Mouse (Mus musculus): ENCODE results near the gene Prpsap2. TPM values are rescaled to one million over a fixed set of nuclear protein-coding genes. Genes with fewer than 3 reads are reported as not detected.
A peak's percentile ranks its signal among the peaks of the same experiment; 100 is the strongest.

The Prpsap2 gene
- polyA plus RNA-seq, 1 experiment from 2014 or later = 28.2 TPM

DNA sequence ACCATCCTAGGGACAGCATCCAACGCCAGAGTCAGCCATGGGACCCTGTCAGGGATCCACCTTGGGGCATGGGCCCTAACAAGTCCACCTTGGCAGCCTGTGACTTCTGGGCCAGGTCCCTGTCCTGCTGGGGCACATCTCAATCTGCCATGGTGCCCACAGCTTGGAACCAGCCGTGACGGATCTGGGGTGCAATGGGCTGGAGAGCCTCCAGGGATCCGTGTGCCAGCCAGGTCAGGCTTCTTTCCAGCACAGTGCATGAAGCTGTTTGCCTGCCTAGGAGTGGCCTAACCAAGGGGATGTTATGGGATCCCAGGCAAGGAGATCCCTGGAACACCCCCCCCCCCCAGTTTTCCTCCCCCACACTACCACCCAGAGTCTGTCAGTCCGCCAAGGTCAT lies 68.9 kb downstream of the Prpsap2 start:
- Histone ChIP-seq H3K9ac (ENCODE audit: low read length) (no peak overlapping the region), H3K4me2 (ENCODE audit: low read depth, severe bottlenecking) (no peak overlapping the region), H3K4me1 (ENCODE audit: control insufficient read depth, insufficient read depth, low read length) (no peaks in the 10 kb centered on the region), H3K27me3 (ENCODE audit: control insufficient read depth, insufficient read depth, low read length) (no peaks in the 10 kb centered on the region), H3K9me3 (ENCODE audit: control insufficient read depth, low read length) (no peaks in the 10 kb centered on the region), H3K27ac (replicated peaks; ENCODE audit: low read depth, low read length) (no peak overlapping the region), H3K36me3 (ENCODE audit: control insufficient read depth, insufficient read depth, low read length) (no peaks in the 10 kb centered on the region), H3K4me3 (ENCODE audit: low read depth, low read length) (no peak overlapping the region)
- WGBS = 92% methylated on average over 5 of the region's 5 CpGs
- no peak for ATAC-seq (ENCODE audit: insufficient number of reproducible peaks, low FRiP score, low TSS enrichment, low read depth)
- no peak for DNase-seq (ENCODE audit: low spot score)

DNA sequence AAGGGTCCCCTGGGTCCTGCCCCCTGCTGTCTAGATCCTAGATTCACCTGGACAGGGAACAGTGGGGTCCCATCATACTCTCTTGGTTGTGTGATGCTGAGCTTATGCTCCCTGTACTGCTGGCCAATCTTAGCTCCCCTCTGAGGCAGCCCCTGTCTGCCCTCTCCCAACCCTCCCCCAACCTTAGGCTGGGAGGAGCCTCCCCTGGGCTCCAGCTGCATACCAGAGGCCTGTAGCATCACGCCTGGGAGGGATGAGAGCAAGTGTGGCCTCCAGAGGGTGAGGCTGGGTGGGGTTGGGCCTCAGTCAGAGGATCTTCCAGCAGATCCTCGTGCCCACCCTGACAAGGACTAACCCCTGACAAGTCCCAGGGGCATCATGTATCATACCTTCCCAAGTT lies 74.3 kb downstream of the Prpsap2 start:
- Histone ChIP-seq H3K4me2 (ENCODE audit: low read depth, severe bottlenecking) (no peak overlapping the region), H3K36me3 (ENCODE audit: control insufficient read depth, insufficient read depth, low read length) (no peaks in the 10 kb centered on the region), H3K9ac (ENCODE audit: low read length) (no peak overlapping the region), H3K4me1 (ENCODE audit: control insufficient read depth, insufficient read depth, low read length) (peaks cover 4% of the 10 kb centered on the region; the same call in 1 of the 2 replicates), H3K4me3 (ENCODE audit: low read depth, low read length) (no peak overlapping the region), H3K9me3 (ENCODE audit: control insufficient read depth, low read length) (no peaks in the 10 kb centered on the region), H3K27ac (replicated peaks; ENCODE audit: low read depth, low read length) (no peak overlapping the region), H3K27me3 (ENCODE audit: control insufficient read depth, insufficient read depth, low read length) (peaks cover 14% of the 10 kb centered on the region)
- 38% methylated on average over 2 of the region's 2 CpGs for WGBS
- ATAC-seq (ENCODE audit: insufficient number of reproducible peaks, low FRiP score, low TSS enrichment, low read depth) (no peak), DNase-seq (ENCODE audit: low spot score) (peak; percentile 34)

DNA sequence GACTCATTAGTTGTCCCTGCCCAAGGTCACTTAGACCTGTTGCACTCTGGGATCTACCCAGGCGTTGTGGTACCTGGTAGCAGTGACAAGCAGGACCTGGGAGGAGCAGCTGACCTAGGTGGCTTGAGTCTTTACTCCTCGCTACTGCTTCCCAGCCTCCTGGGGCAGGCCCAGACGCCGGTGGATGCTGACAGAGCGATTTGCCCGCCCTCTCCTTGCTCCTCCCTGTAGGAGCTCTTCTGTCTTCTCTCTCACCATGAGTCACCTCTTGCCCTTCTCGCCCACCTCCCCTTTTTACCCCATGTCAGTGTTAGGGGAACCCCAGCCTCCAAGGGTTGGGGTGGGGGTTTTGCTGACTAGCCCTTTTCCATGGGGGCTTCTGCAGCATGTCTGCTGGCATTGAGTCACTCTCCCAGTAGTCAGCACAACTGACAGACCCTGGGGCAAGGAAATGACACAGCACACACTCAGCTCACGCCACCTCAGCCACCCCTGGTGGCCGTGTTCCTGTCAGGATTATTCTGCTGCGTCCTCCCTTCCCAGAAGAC lies 74.9 kb downstream of the Prpsap2 start:
- Histone ChIP-seq H3K9ac (ENCODE audit: low read length) (no peak overlapping the region), H3K4me2 (ENCODE audit: low read depth, severe bottlenecking) (no peak overlapping the region), H3K4me3 (ENCODE audit: low read depth, low read length) (no peak overlapping the region), H3K4me1 (ENCODE audit: control insufficient read depth, insufficient read depth, low read length) (peaks cover 4% of the 10 kb centered on the region; the same call in 1 of the 2 replicates), H3K36me3 (ENCODE audit: control insufficient read depth, insufficient read depth, low read length) (no peaks in the 10 kb centered on the region), H3K27ac (replicated peaks; ENCODE audit: low read depth, low read length) (no peak overlapping the region), H3K9me3 (ENCODE audit: control insufficient read depth, low read length) (no peaks in the 10 kb centered on the region), H3K27me3 (ENCODE audit: control insufficient read depth, insufficient read depth, low read length) (peaks cover 14% of the 10 kb centered on the region)
- 39% methylated on average over 10 of the region's 10 CpGs for WGBS
- ATAC-seq (ENCODE audit: insufficient number of reproducible peaks, low FRiP score, low TSS enrichment, low read depth) (no peak), DNase-seq (ENCODE audit: low spot score) (no peak)

DNA sequence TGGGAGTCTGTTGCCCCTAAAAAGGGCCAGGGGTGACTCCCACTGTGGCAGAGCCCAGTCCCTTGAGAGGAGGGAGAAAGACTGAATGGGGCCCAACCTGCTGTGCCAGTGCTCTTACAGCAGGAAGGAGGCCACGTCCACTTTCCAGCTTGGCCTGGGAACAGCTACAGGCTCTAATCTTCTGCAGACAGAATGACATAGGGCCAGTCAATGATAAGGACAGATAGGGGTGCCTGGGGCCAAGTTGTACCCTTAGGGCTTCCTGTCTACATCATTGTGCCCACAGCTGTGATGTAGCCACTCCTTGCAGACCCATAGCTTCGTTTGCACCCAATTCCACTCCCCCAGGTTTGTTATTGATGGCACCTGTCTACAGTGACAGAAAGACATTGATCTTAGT lies 75.7 kb downstream of the Prpsap2 start:
- Histone ChIP-seq H3K9me3 (ENCODE audit: control insufficient read depth, low read length) (no peaks in the 10 kb centered on the region), H3K27ac (replicated peaks; ENCODE audit: low read depth, low read length) (no peak overlapping the region), H3K4me3 (ENCODE audit: low read depth, low read length) (no peak overlapping the region), H3K4me1 (ENCODE audit: control insufficient read depth, insufficient read depth, low read length) (peaks cover 4% of the 10 kb centered on the region; the same call in 1 of the 2 replicates), H3K4me2 (ENCODE audit: low read depth, severe bottlenecking) (no peak overlapping the region), H3K36me3 (ENCODE audit: control insufficient read depth, insufficient read depth, low read length) (no peaks in the 10 kb centered on the region), H3K27me3 (ENCODE audit: control insufficient read depth, insufficient read depth, low read length) (peaks cover 14% of the 10 kb centered on the region), H3K9ac (ENCODE audit: low read length) (no peak overlapping the region)
- DNase-seq (ENCODE audit: low spot score) (no peak), ATAC-seq (ENCODE audit: insufficient number of reproducible peaks, low FRiP score, low TSS enrichment, low read depth) (no peak)
- 52% methylated on average over 2 of the region's 2 CpGs for WGBS

DNA sequence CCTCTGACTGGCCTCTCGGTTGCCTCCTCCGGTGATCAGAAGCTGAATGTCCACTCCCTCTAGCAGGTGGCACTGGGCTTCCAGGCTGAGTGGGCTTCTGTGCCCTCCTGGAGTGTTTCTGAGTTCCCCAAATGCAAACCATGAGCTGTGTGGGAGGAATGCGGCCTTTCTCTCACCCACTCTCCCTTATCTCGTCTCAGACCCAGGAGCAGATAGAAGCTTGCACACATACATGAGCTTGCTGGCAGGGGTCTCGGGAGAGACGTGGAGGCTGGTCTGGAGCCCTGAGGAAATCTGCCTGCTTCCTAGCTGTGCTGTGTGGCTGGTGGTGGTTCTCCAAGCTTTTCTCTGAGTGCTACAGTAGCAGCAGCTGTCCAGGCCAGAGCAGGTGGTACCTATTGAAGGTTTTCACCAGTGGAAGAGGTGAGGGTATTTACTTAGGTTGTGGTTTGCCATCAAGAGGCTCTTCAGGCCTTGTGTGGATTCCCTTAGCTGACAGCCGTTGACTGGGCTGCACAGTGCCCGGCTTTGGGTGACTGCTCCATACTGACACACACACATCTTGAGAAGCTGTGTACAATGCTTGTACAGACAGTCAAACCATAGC lies 76.7 kb downstream of the Prpsap2 start:
- H3K27me3 ChIP-seq (ENCODE audit: control insufficient read depth, insufficient read depth, low read length) = peaks cover 14% of the 10 kb centered on the region
- H3K9me3 ChIP-seq (ENCODE audit: control insufficient read depth, low read length) = no peaks in the 10 kb centered on the region
- ATAC-seq (ENCODE audit: insufficient number of reproducible peaks, low FRiP score, low TSS enrichment, low read depth) (no peak), DNase-seq (ENCODE audit: low spot score) (no peak)
- H3K9ac ChIP-seq (ENCODE audit: low read length) = no peak overlapping the region; the same call in none of the 2 replicates
- peaks cover 4% of the 10 kb centered on the region; the same call in 1 of the 2 replicates for H3K4me1 ChIP-seq (ENCODE audit: control insufficient read depth, insufficient read depth, low read length)
- peak overlapping the region; percentile 39; the same call in 1 of the 2 replicates for H3K4me3 ChIP-seq (ENCODE audit: low read depth, low read length)
- WGBS = 74% methylated on average over 8 of the region's 8 CpGs
- H3K36me3 ChIP-seq (ENCODE audit: control insufficient read depth, insufficient read depth, low read length) = no peaks in the 10 kb centered on the region
- H3K27ac ChIP-seq (replicated peaks; ENCODE audit: low read depth, low read length) = no peak overlapping the region
- H3K4me2 ChIP-seq (ENCODE audit: low read depth, severe bottlenecking) = peak overlapping the region; percentile 70

DNA sequence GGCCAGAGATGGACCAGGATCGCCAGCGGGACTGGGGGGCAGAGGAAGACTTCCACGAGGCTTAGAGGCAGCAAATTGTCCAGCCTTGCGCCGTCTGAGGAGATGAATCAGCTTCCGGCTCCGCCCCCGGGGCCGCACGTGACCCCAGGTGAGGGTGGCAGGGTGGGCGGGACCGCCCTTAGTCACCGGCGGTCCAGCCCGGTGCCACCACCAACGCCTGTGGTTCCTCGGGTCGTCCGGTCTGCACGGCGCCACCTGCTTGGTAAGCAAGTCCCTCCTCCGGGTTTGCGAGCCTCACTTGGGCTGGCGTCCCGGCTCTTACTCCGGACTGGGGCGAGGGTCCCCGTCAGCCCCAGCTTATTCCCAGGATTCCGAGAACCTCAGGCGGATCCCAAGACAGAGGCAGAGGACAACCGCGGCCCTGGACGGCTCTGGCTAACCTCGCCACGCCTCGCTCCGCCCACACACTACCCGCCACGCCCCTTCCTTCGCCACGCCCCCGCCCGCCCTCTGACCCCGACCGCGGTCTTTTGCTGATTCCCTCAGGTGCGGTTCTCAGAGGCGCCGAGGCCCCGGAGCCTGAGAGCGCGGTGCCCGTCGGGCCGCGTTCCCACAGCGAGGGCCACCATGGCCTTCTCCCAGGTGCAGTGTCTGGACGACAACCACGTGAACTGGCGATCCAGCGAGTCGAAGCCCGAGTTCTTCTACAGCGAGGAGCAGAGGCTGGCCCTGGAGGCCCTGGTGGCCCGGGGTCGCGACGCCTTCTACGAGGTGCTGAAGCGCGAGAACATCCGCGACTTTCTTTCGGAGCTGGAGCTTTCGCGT lies 77.8 kb downstream of the Prpsap2 start, which contains the start of gene Fam83g:
Fam83g (plus strand) TSS at position 185 of the 825 bp plus-strand sequence.
- peak; percentile 81 for DNase-seq (ENCODE audit: low spot score)
- Histone ChIP-seq H3K9me3 (ENCODE audit: control insufficient read depth, low read length) (no peaks in the 10 kb centered on the region), H3K4me3 (ENCODE audit: low read depth, low read length) (peak within 1 kb of the TSS; percentile 39), H3K27me3 (ENCODE audit: control insufficient read depth, insufficient read depth, low read length) (peaks cover 14% of the 10 kb centered on the region), H3K27ac (replicated peaks; ENCODE audit: low read depth, low read length) (no peak within 1 kb of the TSS), H3K9ac (ENCODE audit: low read length) (peak within 1 kb of the TSS; percentile 48; the same call in 1 of the 2 replicates), H3K4me1 (ENCODE audit: control insufficient read depth, insufficient read depth, low read length) (peaks cover 4% of the 10 kb centered on the region; the same call in 1 of the 2 replicates), H3K4me2 (ENCODE audit: low read depth, severe bottlenecking) (peak within 1 kb of the TSS; percentile 70), H3K36me3 (ENCODE audit: control insufficient read depth, insufficient read depth, low read length) (no peaks in the 10 kb centered on the region)
- ATAC-seq (ENCODE audit: insufficient number of reproducible peaks, low FRiP score, low TSS enrichment, low read depth) = peak; percentile 45; the same call in 1 of the 2 replicates
- 2% methylated on average over 76 of the region's 76 CpGs for WGBS

Other genes with a start within 250 kb of the Prpsap2 start
- gene Epn2, start 182.4 kb downstream of the Prpsap2 start, polyA plus RNA-seq (2014; fragmentation: Nextera tagmentation; extraction: Ambion mirVana) = 23.7 and 24.7 TPM in 2 replicates
- 4.1 and 5.2 TPM in 2 replicates for gene Grap, start 108.8 kb downstream of the Prpsap2 start, polyA plus RNA-seq (2014; fragmentation: Nextera tagmentation; extraction: Ambion mirVana)
- gene Fam83g, start 78.0 kb downstream of the Prpsap2 start, polyA plus RNA-seq (2014; fragmentation: Nextera tagmentation; extraction: Ambion mirVana) = 1.4 and 1.5 TPM in 2 replicates
- gene Slc5a10, start 41.3 kb downstream of the Prpsap2 start, polyA plus RNA-seq (2014; fragmentation: Nextera tagmentation; extraction: Ambion mirVana) = 0.10 and 0.11 TPM in 2 replicates
- 17.7 and 21.4 TPM in 2 replicates for gene Ulk2, start 93.0 kb upstream of the Prpsap2 start, polyA plus RNA-seq (2014; fragmentation: Nextera tagmentation; extraction: Ambion mirVana)
- gene Akap10, start 168.2 kb upstream of the Prpsap2 start, polyA plus RNA-seq (2014; fragmentation: Nextera tagmentation; extraction: Ambion mirVana) = 17.7 and 23.5 TPM in 2 replicates
- 17.6 and 17.8 TPM in 2 replicates for gene Specc1, start 194.7 kb upstream of the Prpsap2 start, polyA plus RNA-seq (2014; fragmentation: Nextera tagmentation; extraction: Ambion mirVana)